Mouse (Mus musculus) embryonic fibroblast, embryonic 13.5 days (primary cell): ENCODE measurements around the gene Tmtc2.

Experiments used
- CTCF ChIP-seq: IDR thresholded peaks from 2 replicates; pipeline ENCODE4 v1.5.1; 2011; ENCODE audit warnings: mild to moderate bottlenecking, control low read depth, low read length, moderate library complexity, borderline replicate concordance; ENCODE audit not compliant: insufficient read depth
- POLR2A ChIP-seq: IDR thresholded peaks from 2 replicates; pipeline ENCODE4 v1.6.1; 2011; ENCODE audit warnings: low read depth, mild to moderate bottlenecking, control low read depth, low read length, moderate library complexity

GRCm38 (mm10) chr10:105430232-105430631, 144.0 kb downstream of the Tmtc2 start:
- TF ChIP-seq CTCF (no peak), POLR2A (no peak)
